Mouse (Mus musculus) left cerebral cortex, postnatal 4 days (tissue): Measurements from ENCODE around the gene Rap1gap. TPM values are rescaled to one million over a fixed set of nuclear protein-coding genes. Genes with fewer than 3 reads are reported as not detected.

Experiments used
- DNase-seq: peaks from one replicate; pipeline ENCODE4 v3.0.0-alpha.2; 2022
- intact Hi-C: fragments of 180-260 bp; cut with DNase I; formaldehyde crosslinking; loops from one replicate; pipeline ENCODE4 v1.15.1; 2025
- total RNA-seq, 2 experiments: library from RNA; stranded (reverse); gene quantifications; 2 replicates each; pipeline ENCODE4 v1.2.3; 2021

Rap1gap gene
- total RNA-seq, 2 experiments from 2014 or later, result 147 to 164 TPM

DNA sequence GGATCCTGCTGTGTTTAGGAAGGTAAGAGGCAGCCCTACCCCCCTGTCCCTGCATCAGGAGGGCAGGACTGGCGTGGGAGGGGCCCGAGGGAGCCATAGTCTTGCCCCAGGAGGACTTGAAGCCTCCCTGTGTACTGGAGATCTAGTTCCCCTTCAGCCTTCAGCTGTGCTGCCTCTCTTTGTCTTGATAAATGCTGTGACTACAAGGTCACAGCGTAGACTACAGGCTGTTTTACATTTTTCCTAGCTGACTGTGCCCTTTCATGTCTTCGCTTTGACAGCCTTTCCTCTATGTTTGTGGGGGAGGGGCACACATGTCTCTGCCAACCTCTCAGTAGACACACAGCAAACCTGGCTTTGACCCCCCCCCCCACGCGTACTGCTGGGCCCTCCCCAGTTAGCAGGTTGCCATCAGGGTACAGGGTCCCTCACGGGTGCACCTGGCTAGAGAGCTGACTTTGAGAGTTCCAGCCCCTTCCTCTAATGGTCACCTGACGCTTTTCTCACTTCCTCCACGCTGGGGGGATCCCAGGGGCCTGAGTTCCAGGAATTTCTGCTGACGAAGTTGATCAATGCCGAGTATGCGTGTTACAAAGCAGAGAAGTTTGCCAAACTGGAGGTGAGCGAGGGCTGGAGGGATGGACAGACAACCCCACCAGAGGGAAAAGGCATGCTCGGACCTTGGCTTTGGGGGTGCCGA, 55.0 kb downstream of the Rap1gap start:
- intact Hi-C loops, result no loop called here

DNA sequence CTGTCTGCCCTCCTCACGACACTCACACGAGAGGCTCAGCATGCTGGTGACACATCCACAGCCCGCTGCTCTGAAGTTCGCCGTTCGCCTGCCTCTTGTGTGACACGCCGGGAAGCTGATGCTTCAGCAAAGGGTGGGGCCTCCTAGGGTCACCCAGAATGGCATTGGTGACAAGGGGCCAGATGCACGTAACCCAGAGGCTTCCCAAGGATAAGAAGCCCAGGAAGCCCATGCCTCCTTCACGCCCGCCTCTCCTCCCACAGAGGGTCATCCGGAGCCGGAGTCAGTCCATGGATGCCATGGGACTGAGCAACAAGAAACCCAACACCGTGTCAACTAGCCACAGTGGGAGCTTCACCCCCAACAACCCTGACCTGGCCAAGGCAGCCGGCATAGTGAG, 57.0 kb downstream of the Rap1gap start:
- intact Hi-C loops, result no loop called here

More for the DNA sequence above, 55.0 kb downstream of the Rap1gap start:
- DNase-seq, result no peak

DNA sequence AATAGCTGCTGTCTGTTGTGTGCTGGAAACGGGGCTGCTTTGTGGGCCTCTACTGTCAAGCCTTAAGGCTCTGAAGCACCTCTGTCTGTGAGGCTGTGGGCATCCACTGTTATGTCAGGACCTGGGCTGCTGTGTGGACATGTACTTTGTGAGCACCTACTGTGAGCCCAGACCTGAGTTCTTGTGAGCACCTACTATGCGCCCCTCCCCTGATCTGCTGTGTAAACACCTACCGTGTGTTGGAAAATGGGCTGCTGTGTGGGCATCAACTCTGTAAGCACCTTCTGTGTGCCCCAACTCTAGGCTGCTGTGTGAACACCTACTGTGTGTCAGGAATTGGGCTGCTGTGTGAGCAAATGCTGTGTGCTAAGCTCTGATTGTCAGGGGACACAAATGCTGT, 57.7 kb downstream of the Rap1gap start:
- DNase-seq, result no peak
- intact Hi-C loops, result no loop called here

More for the DNA sequence above, 57.0 kb downstream of the Rap1gap start:
- DNase-seq, result no peak

DNA sequence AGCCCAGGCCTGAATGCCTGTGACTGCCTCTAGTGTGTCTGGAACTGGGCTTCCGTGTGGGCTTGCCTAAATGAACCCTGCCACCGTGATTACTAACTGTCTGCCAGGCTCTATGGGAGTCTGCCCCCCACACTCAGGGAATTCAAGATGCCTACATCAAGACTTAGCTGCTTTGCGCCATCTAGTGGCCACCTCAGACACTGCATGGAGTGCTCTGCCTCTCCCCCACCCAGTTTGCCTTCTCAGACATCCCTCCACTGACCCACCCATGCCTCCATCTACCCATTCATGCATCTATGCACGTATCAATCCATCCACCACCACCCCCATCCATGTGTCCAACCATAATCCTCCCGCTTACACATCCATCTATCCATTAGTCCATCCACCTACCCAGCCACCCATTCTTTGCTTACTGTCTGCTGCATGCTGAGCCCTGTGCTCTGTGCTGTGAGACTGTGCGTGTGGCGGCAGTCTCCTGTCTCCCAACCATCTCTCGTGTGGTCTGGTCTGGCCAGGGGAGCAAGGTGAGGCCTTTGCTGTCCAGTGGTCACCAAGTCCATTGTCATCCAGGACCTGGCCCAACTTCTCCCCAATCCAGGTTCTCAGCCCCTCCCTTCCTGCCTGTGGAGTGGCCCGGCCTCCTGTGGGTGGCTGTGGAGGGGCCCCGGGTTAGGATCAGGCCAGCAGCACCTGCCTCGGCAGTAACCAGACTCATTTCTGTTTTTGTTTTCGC, 58.3 kb downstream of the Rap1gap start:
- peak; percentile 85 for DNase-seq
- intact Hi-C loops, result no loop called here

DNA sequence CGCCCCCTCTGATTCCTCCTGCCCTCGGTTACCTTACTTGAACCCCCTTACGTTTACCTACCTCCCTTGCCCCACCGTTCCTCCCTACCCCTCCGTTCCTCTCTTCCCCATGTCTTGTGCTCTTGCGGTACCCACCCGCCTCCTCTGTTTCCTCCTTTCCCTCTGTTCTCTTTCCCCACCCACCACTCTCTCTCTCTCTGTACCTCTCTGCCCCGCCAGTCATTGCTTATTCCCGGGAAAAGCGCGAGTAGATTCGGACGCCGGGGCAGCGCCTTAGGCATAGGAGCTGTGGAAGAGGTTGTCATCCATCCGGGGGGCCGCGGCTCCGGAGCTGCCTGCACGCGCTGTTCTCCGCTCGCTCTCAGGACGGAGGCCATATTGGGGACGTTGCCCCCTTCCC, 59.0 kb downstream of the Rap1gap start:
- intact Hi-C loops, result no loop called here
- DNase-seq, result no peak

DNA sequence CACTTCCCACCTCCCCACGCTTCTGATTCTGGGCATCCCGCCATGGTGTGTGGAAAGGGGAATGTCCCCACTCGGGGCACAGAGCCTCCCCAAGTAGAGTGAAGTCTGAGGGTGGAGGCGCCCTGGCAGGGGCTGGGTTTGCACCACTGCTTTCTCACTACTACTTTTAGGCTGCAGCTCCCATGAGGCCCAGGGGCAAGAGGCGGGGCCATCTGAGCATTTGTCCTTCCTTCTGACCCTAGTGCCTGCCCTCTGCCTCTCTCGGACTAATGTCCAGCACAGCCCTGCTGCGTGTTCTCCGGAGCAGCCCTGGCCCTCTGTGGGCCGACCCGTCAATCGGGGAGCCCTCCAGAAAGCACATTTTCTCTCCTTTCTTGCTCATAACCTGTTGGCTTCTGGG, 59.7 kb downstream of the Rap1gap start:
- intact Hi-C loops, result no loop called here
- DNase-seq, result no peak

DNA sequence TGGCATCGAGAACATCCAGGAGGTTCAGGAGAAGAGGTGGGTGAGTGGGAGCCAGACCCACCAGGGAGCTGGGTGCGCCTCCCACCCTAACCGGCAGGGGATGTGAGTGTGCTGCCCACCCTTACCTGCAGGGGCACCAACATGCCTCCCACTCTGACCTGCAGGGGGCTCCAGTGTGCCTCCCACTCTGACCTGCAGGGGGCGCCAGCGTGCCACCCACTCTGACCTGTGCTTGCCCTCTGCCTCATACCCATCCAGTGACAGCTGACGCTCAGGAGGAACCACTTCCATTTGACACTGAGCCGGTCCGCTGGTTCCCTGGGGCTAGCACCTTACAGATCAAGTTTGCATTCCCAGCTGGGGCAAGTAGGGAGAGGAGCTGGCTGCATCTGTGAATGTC, 60.2 kb downstream of the Rap1gap start:
- DNase-seq, result peak; percentile 45
- intact Hi-C loops, result no loop called here

DNA sequence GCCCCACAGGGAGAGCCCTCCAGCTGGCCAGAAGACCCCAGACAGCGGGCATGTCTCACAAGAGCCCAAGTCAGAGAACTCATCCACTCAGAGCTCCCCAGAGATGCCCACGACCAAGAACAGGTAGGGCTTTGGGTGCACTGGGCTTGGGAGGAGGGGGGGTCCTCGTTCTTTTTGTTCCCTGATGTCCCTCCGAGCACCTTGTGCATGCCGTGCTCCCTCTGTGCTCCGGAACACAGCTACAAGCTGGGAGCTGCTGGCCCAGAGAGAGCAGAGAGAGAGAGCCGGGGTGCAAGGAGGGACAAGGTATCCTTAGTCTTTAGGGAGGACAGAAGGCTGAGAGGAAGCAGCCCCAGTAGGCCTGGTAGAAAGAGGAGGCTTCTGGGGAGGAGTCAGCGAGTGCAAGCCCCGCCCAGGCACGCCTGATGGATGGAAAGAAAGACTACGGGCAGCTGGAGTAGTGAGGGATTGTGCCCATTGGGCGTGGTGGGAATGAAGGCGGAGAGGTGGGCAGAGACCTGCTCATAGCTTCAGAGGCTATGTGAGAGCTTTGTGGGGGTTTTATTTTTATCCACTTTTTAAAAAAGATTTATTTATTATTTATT, 61.1 kb downstream of the Rap1gap start:
- no peak for DNase-seq
- intact Hi-C loops, result no loop called here

DNA sequence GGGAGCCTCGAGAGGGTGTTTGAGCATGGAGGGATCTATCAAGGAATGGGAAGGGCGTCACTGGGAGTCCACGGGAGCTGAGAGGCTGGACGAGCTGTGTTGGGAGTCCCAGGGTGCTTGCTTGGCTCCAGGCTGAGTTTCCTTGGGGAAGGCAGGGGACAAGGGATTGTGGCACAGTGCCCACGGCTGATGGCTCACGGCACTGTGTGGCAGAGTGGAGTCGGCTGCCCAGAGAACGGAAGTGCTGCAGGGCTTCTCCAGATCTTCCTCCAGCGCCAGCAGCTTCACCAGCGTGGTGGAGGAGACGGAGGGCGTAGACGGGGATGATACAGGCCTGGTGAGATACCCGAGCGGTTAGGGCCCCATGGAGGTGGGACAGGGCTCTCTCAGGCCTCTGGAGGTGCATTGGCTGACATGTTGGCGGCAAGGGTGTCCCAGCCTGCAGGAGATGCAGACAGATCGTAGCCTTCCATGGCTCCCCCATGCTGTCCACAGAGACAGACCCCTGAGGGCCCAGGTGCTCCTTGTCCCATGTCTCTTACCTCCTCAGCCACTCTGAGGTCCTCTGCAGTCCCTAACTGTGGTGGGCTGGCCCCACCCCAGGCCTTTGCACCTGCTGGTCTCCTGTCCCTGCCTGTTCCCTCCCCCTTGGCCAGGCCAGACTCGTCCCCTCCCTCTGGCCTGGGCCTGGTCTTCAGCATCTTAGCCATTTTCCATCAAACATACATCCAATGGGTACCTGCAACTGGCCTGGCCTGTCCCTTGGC, 62.4 kb downstream of the Rap1gap start:
- DNase-seq, result peak; percentile 55
- intact Hi-C loops, result no loop called here

DNA sequence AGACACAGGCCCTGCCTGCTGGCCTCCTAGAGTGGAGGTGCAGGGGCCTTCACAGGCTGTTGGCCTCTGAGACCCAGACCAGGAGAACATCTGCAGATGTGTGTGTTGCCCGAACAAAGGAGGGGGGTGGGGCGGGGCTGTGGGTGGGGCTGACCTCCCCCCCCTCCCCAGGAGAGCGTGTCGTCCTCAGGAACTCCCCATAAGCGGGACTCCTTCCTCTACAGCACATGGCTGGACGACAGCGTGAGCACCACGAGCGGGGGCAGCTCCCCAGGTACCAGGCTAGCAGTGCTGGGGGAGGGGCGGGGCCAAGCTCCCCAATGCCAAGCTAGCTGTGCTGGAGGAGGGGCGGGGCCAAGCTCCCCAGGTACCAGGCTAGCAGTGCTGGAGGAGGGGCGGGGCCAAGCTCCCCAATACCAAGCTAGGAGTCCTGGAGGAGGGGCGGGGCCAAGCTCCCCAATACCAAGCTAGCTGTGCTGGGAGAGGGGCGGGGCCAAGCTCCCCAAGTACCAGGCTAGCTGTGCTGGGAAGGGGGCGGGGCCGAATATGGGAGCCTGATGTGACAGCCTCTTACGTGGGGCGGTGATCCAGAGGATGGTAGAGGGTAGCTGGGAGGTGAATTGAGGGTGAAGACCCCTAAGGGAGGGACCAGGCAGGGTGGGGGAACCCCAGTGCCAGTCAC, 63.1 kb downstream of the Rap1gap start:
- intact Hi-C loops, result no loop called here
- DNase-seq, result no peak

DNA sequence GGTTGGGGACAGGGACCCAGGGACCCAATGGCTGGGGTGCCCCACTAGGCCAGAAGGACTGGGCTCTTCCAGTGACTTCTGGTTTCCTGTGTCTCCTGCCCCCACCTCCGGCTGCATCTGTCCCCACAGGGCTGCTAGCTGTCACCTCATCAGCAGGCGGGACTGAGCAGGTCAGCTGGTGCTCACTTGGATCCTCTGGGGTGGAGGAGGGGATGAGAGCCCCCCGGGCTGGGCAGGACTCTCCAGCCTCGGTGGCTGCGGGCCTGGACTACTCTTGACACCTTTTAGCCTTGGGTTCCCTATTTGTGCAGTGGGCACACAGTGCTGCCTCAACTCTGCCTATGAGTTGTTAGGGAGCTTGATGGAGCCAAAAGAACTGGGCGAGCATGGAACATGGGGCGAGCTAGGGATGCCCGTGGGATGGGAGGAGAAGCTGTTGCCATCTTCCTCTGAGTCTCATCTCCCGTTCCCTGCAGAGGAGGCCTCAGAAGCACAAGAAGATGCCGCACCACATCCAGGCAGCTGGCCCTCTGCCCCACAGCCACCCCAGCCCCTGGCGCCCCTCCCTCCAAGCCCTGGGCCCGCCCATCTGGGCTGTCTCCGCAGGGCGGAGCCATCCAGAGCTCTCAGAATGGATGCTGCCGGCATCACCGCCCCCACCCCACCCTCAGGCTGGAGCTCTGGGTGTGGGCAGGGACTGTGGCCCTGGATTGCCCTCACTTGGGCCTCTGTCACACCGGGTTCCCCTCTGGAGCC, 64.1 kb downstream of the Rap1gap start:
- intact Hi-C loops, result no loop called here
- DNase-seq, result peak; percentile 78

DNA sequence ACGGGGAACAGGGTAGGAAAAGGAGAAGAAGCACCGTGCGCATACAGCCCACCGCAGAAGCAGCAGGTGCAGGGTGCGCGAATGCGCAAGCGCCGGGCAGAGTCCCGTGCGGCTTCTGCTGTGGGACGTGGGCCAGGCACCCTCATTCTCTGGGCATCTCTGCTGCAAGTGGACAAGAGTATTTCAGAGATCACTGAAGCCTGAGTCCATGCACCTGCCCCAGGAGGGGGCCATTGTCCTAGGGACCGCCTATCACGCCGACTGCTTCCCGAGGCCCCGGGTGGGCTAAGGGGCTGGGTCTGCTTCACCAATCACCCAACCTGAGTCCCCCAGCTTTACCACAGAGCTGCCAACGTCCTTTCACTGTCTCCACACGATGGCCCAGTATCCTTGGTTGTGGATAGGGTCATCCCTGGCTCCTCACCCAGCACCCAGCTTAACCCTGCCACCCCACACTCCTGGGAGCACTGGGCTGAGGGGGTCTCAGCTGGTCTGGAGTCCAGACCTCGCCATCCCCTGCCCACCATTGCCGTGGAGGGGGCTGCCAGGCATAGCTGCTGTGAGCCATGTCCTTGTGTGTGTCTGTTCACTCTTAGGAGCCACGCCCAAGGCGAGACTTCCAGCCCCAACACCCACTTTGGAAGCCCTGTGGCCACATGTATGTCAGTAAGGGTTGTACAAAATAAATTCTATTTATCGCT, 64.8 kb downstream of the Rap1gap start:
- DNase-seq, result no peak
- intact Hi-C loops, result no loop called here

DNA sequence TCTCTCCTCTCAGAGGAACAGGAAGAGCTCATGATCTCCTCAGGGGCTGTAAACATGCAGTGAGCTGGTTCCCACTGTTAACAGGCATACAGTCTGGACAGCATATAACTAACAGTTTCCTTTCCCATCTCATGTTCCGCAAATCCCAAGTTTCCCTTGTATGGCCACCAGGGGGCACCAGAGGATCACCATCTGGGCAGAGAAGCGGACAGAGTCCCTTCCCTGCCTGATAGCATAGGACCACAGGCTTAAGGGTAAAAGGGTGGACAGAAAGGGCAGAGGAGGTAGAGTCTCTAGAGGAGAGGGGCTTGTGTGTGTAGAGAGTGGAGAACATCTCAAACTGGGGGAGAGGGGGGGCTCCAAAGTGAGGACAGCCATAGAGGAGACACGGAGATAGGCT, 65.6 kb downstream of the Rap1gap start:
- intact Hi-C loops, result loop anchor here (5.0 to 10.0 kb wide), 2 partner anchors 107 to 225 kb away; no protein-coding TSS in a partner anchor
- DNase-seq, result peak; percentile 93

DNA sequence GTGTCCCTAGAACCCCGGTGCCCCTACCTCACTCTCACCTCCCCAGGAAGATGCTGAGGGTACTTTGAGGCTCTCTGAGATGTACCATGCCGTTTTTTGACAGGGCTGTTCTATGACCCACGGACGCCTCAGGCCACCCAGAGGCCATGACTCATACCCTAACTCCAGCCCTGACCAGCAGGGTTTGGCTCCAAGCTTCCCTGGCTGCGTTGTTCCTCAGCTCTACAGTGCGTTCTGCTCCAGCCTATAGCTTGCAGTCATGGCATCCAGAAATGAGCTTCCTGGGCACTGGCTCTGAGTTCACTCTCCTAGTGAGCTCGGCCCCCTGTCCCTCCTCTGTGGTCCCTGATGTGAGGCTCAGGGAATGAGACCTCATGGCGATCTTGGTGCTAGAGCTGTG, 66.2 kb downstream of the Rap1gap start:
- intact Hi-C loops, result loop anchor here (5.0 to 10.0 kb wide), 2 partner anchors 107 to 224 kb away; no protein-coding TSS in a partner anchor

DNA sequence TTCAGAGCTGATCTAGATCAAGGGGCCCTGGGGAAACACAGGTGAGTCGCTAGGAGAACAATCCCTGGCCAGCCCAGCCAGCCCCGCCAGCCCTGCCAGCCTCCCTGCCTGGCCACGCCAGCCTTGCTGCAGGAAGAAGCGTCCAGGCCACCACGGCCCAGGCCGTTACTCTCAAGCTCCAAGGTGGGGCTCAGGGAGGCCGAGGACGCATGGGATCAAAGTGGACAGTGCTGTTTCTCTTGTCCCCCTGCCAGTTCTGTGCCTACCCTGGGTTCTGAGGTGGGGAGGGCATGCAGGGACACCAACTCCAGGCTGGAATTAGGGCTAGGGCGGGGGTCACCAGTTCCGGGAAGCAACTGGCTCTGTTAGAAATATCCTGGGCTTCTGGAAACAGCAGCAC, 67.4 kb downstream of the Rap1gap start:
- no peak for DNase-seq
- intact Hi-C loops, result loop anchor here (5.0 to 10.0 kb wide), 2 partner anchors 105 to 223 kb away; no protein-coding TSS in a partner anchor

More for the DNA sequence above, 66.2 kb downstream of the Rap1gap start:
- no peak for DNase-seq

DNA sequence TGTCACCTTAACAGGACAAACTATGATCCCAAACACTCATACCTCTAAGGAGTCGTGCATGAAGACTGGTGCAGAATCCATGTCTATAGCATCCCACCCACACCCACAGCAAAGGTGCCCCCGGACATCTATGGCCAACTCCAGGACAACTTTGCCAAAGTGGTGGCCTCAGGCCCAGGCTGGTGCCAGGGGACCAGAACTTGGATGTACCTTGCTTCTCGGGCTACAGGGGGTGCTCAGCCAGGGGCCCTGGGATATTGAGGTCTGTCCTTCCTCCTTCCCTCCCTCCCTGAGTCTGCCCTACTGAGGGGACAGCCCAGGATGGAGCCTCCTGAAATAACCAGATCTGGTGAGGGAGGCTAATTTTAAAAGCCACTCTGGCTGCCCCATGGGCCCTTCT, 67.8 kb downstream of the Rap1gap start:
- intact Hi-C loops, result loop anchor here (5.0 to 10.0 kb wide), 2 partner anchors 105 to 222 kb away; no protein-coding TSS in a partner anchor
- DNase-seq, result no peak

DNA sequence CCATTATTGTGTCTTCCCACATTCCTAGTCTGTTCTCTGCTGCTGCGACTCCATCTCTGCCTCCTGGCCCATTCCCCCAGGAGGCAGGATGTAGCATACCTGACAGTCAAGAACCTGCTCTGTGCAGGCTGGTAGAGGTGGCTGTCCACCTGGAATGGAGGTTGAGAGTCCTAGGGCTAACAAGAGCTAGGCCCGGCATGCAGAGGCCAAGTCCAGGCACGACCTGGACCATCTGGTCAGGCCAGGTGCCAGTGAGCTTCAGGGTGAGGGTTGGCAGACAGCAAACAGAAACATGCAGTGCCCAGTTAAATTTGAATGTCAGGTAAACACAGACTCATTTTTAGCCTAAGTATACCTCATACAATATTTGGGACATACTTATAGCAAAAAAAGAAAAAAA, 68.4 kb downstream of the Rap1gap start:
- intact Hi-C loops, result loop anchor here (5.0 to 10.0 kb wide), 2 partner anchors 104 to 222 kb away; no protein-coding TSS in a partner anchor
- DNase-seq, result no peak

DNA sequence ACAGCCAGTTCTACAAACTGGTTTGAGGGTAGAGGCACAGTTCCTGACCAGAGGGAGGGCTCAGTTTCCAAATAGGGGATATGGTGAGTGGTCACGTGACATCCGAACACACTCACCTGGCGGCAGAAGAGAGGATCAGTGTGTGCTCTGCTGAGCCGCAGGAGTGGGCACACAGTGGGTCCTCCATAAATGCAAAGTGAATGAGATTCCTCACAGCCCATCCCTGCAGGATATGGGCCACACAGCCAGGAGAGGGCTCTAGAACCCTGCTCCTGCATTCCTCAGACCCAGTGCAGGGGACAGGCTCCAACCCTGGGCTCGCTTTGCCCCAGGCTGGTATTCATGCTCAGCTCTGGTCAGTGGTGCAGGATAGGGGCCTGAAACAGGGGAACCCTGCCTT, 68.9 kb downstream of the Rap1gap start:
- intact Hi-C loops, result loop anchor here (5.0 to 10.0 kb wide), 2 partner anchors 104 to 221 kb away; no protein-coding TSS in a partner anchor
- DNase-seq, result no peak
